8 mouse cellular contexts compared by ENCODE assay signal in genomic region chr9:58268384-58269313, GRCm38 (mm10). TPM values are rescaled to one million over a fixed set of nuclear protein-coding genes. Genes with fewer than 3 reads are reported as not detected.
DNase-seq lines count a peak whose midpoint lies in the region; ATAC-seq and TF ChIP-seq lines count a peak whose summit lies in the region.

No protein-coding gene starts in this region.

- H3K9me3 ChIP-seq in kidney, embryonic 15.5 days (replicated peaks): no peaks in the 10 kb centered on the region
- no peaks in the 10 kb centered on the region for H3K9me3 ChIP-seq in limb, embryonic 14.5 days (ENCODE audit: control insufficient read depth, low read length)

- peaks cover 30% of the 10 kb centered on the region for H3K4me1 ChIP-seq in kidney, embryonic 15.5 days
- H3K4me1 ChIP-seq in limb, embryonic 14.5 days (ENCODE audit: control insufficient read depth, insufficient read depth, low read length): peaks cover 8% of the 10 kb centered on the region

- no peaks in the 10 kb centered on the region for H3K27me3 ChIP-seq in kidney, embryonic 15.5 days
- H3K27me3 ChIP-seq in limb, embryonic 14.5 days (ENCODE audit: control insufficient read depth, insufficient read depth, low read length): no peaks in the 10 kb centered on the region

- no peak overlapping the region for H3K9ac ChIP-seq in kidney, embryonic 15.5 days
- H3K9ac ChIP-seq in limb, embryonic 14.5 days (ENCODE audit: low read depth, low read length, severe bottlenecking): no peak overlapping the region

- H3K4me3 ChIP-seq in kidney, embryonic 15.5 days (replicated peaks): no peak overlapping the region
- no peak overlapping the region for H3K4me3 ChIP-seq in limb, embryonic 14.5 days (replicated peaks; ENCODE audit: low read length)

- no peaks in the 10 kb centered on the region for H3K36me3 ChIP-seq in kidney, embryonic 15.5 days
- no peaks in the 10 kb centered on the region for H3K36me3 ChIP-seq in limb, embryonic 14.5 days (ENCODE audit: control insufficient read depth, insufficient read depth, low read length)

- no peak for TF ChIP-seq POLR2A in limb, embryonic 14.5 days (IDR thresholded peaks at IDR 0.05; ENCODE audit: borderline replicate concordance, extremely low read depth, insufficient read depth, insufficient read length)

- no peak overlapping the region for H3K4me2 ChIP-seq in kidney, embryonic 15.5 days
- no peak overlapping the region for H3K4me2 ChIP-seq in limb, embryonic 14.5 days (replicated peaks; ENCODE audit: low read depth, low read length, severe bottlenecking)

- peak; percentile 71 for DNase-seq in kidney, adult 18-20 months
- DNase-seq in adipocyte (ENCODE audit: low spot score): peak; percentile 70
- DNase-seq in limb, embryonic 14.5 days (ENCODE audit: low spot score): peak; percentile 77
- peak; percentile 58 for DNase-seq in retina, postnatal 7 days (ENCODE audit: low read depth, low spot score)

- H3K27ac ChIP-seq in kidney, embryonic 15.5 days: no peak overlapping the region
- H3K27ac ChIP-seq in limb, embryonic 14.5 days (replicated peaks; ENCODE audit: low read depth, low read length): no peak overlapping the region

- 55% methylated on average over 12 of the region's 12 CpGs for WGBS in kidney, embryonic 15.5 days
- 58% methylated on average over 12 of the region's 12 CpGs for WGBS in limb, embryonic 14.5 days

- no peak for ATAC-seq in kidney, embryonic 15.5 days (replicated peaks; ENCODE audit: low FRiP score)
- ATAC-seq in CD4-positive, CD25-positive, alpha-beta regulatory T cell, adult 4 months: peak; percentile 35
- ATAC-seq in erythroblast, adult 5-6 weeks (replicated peaks; ENCODE audit: low FRiP score, poor library complexity, severe bottlenecking): peak; percentile 85
- ATAC-seq in limb, embryonic 14.5 days (ENCODE audit: low FRiP score, low read depth): no peak
- no peak for ATAC-seq in frontal cortex, adult (ENCODE audit: low TSS enrichment)

RNA-seq across cellular contexts. Expression of gene Stoml1, which starts 15.7 kb away (rescaled TPM):
- polyA plus RNA-seq in kidney, embryonic 15.5 days (2015; fragmentation: Nextera tagmentation; extraction: Ambion mirVana): 29.9 and 33.6 TPM in 2 replicates
- polyA plus RNA-seq in CD4-positive, CD25-positive, alpha-beta regulatory T cell, adult 4 months (2017; shearing (Covaris generic)): 10 to 100 TPM; 26.0 to 83.0 TPM
- 1.2 and 8.6 TPM in 2 replicates for total RNA-seq in erythroblast, adult 5-6 weeks (2015; ENCODE audit: low replicate concordance)
- 2.1 and 2.3 TPM in 2 replicates for total RNA-seq in erythroblast, adult 5-6 weeks (2017; ENCODE audit: low replicate concordance)
- polyA plus RNA-seq in limb, embryonic 14.5 days (2012; rRNA removed): 47.2 and 57.5 TPM in 2 replicates
- 28.7 and 30.4 TPM in 2 replicates for polyA plus RNA-seq in limb, embryonic 14.5 days (2014; fragmentation: Nextera tagmentation; extraction: Ambion mirVana)

RNA-seq across cellular contexts. Expression of gene Pml, which starts 19.1 kb away (rescaled TPM):
- polyA plus RNA-seq in kidney, embryonic 15.5 days (2015; fragmentation: Nextera tagmentation; extraction: Ambion mirVana): 21.0 and 24.7 TPM in 2 replicates
- polyA plus RNA-seq in CD4-positive, CD25-positive, alpha-beta regulatory T cell, adult 4 months (2017; shearing (Covaris generic)): 10 to 100 TPM; 45.9 to 77.9 TPM
- 43.0 and 50.8 TPM in 2 replicates for total RNA-seq in erythroblast, adult 5-6 weeks (2015; ENCODE audit: low replicate concordance)
- total RNA-seq in erythroblast, adult 5-6 weeks (2017; ENCODE audit: low replicate concordance): 51.6 and 69.0 TPM in 2 replicates
- polyA plus RNA-seq in limb, embryonic 14.5 days (2012; rRNA removed): 22.4 and 24.8 TPM in 2 replicates
- 15.4 and 18.4 TPM in 2 replicates for polyA plus RNA-seq in limb, embryonic 14.5 days (2014; fragmentation: Nextera tagmentation; extraction: Ambion mirVana)

RNA-seq across cellular contexts. Expression of gene Loxl1, which starts 44.3 kb away (rescaled TPM):
- 33.2 and 39.7 TPM in 2 replicates for polyA plus RNA-seq in kidney, embryonic 15.5 days (2015; fragmentation: Nextera tagmentation; extraction: Ambion mirVana)
- not detected for polyA plus RNA-seq in CD4-positive, CD25-positive, alpha-beta regulatory T cell, adult 4 months (2017; shearing (Covaris generic))
- not detected in 2 replicates for total RNA-seq in erythroblast, adult 5-6 weeks (2015; ENCODE audit: low replicate concordance)
- 0.17 TPM in 1 of 2 replicates, not detected in the other for total RNA-seq in erythroblast, adult 5-6 weeks (2017; ENCODE audit: low replicate concordance)
- 86.6 and 125 TPM in 2 replicates for polyA plus RNA-seq in limb, embryonic 14.5 days (2012; rRNA removed)
- 80.7 and 88.4 TPM in 2 replicates for polyA plus RNA-seq in limb, embryonic 14.5 days (2014; fragmentation: Nextera tagmentation; extraction: Ambion mirVana)

Comparison
In these comparisons a context has a peak if more than half of its experiments do, and no peak if none do; other contexts are left out.
1. ATAC-seq: peak in CD4-positive, CD25-positive, alpha-beta regulatory T cell, adult 4 months (single experiment) and erythroblast, adult 5-6 weeks (single experiment); none in kidney, embryonic 15.5 days (single experiment), limb, embryonic 14.5 days (single experiment) and frontal cortex, adult (single experiment).
2. RNA of gene Loxl1, which starts 44.3 kb away (polyA plus RNA-seq): 80.7 to 125 TPM in limb, embryonic 14.5 days and 33.2 to 39.7 TPM in kidney, embryonic 15.5 days; not detected in CD4-positive, CD25-positive, alpha-beta regulatory T cell, adult 4 months; every median in the first group is over 10 times any median in the second.
3. Peak in every context shown above with its lines, with median percentiles within 50 percentile points of each other: DNase-seq.